9 mouse cellular contexts compared by ENCODE assay signal in the genomic region with DNA sequence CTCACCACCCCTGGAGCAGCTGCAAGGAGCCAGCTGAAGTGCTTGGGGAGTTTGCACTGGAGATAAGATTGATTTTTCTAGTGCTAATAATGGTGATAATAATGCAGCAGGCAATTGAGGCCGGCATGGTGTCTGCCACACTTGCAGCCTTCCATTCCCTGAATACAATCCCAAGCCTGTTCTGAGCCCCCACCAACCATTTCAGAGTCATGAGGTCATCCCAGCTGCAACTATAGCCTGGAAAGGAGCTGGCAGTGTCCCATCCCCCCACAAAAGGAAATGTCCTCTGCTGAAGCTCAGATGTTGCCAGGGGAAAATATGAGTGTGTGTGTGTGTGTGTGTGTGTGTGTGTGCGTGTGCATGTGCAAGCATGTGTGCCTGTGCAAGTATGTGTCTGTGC.
DNase-seq lines count a peak whose midpoint lies in the region; ATAC-seq and TF ChIP-seq lines count a peak whose summit lies in the region.
"Had no signal": no experiment of that assay in that cellular context is flagged by ENCODE, and none has a peak within 500 bp of the region (broad histone marks: within the 10 kb centered on the region; RNA-seq: fewer than 3 reads in every experiment).

No protein-coding gene starts in this region.

- no peaks in the 10 kb centered on the region for H3K36me3 ChIP-seq in midbrain, embryonic 11.5 days (ENCODE audit: control insufficient read depth, insufficient read depth, low read length)
- no peaks in the 10 kb centered on the region for H3K36me3 ChIP-seq in midbrain, postnatal 0 days (ENCODE audit: insufficient read depth, low read length)
- H3K36me3 ChIP-seq in embryonic facial prominence, embryonic 14.5 days (ENCODE audit: control insufficient read depth, insufficient read depth, low read length) = no peaks in the 10 kb centered on the region
- H3K36me3 ChIP-seq: liver, embryonic 12.5 days had no signal

- DNase-seq in heart, adult 11 months = peak; percentile 90
- DNase-seq in heart, adult 18-20 months = no peak
- no peak for DNase-seq in midbrain, embryonic 11.5 days (ENCODE audit: low spot score, missing footprints)
- no peak for DNase-seq in midbrain, postnatal 0 days (ENCODE audit: low spot score)
- DNase-seq in embryonic facial prominence, embryonic 14.5 days (ENCODE audit: low spot score) = peak; percentile 69
- peak; percentile 88 for DNase-seq in retina, postnatal 1 day
- no peak for DNase-seq in right cerebral cortex, postnatal 36 days (ENCODE audit: low spot score in 2 of 2)
- no peak for DNase-seq in kidney, adult 18-20 months

- no peaks in the 10 kb centered on the region for H3K4me1 ChIP-seq in midbrain, embryonic 11.5 days (ENCODE audit: control insufficient read depth, insufficient read depth, low read length)
- no peaks in the 10 kb centered on the region for H3K4me1 ChIP-seq in midbrain, postnatal 0 days (ENCODE audit: insufficient read depth, low read length)
- H3K4me1 ChIP-seq in embryonic facial prominence, embryonic 14.5 days (ENCODE audit: control insufficient read depth, insufficient read depth, low read length) = no peaks in the 10 kb centered on the region

- no peak overlapping the region for H3K27ac ChIP-seq in midbrain, embryonic 11.5 days (ENCODE audit: low read depth, low read length)
- no peak overlapping the region for H3K27ac ChIP-seq in midbrain, postnatal 0 days (ENCODE audit: low read depth, low read length)
- no peak overlapping the region for H3K27ac ChIP-seq in embryonic facial prominence, embryonic 14.5 days (replicated peaks; ENCODE audit: low read depth, low read length)
- H3K27ac ChIP-seq: liver, embryonic 12.5 days had no signal

- no peaks in the 10 kb centered on the region for H3K27me3 ChIP-seq in midbrain, embryonic 11.5 days (ENCODE audit: control insufficient read depth, insufficient read depth, low read length)
- no peaks in the 10 kb centered on the region for H3K27me3 ChIP-seq in midbrain, postnatal 0 days (ENCODE audit: insufficient read depth, low read length)
- H3K27me3 ChIP-seq in embryonic facial prominence, embryonic 14.5 days (replicated peaks; ENCODE audit: control insufficient read depth, insufficient read depth, low read length) = no peaks in the 10 kb centered on the region
- H3K27me3 ChIP-seq: liver, embryonic 12.5 days had no signal

- no peak for TF ChIP-seq CTCF in midbrain, postnatal 0 days (IDR thresholded peaks at IDR 0.05)

- H3K4me2 ChIP-seq in midbrain, embryonic 11.5 days = no peak overlapping the region
- no peak overlapping the region for H3K4me2 ChIP-seq in midbrain, postnatal 0 days (ENCODE audit: low read depth, low read length, poor library complexity, severe bottlenecking)
- H3K4me2 ChIP-seq in embryonic facial prominence, embryonic 14.5 days (ENCODE audit: low read depth, low read length) = no peak overlapping the region
- H3K4me2 ChIP-seq: liver, embryonic 12.5 days had no signal

- H3K9me3 ChIP-seq in midbrain, embryonic 11.5 days (ENCODE audit: control insufficient read depth, low read length) = no peaks in the 10 kb centered on the region
- no peaks in the 10 kb centered on the region for H3K9me3 ChIP-seq in midbrain, postnatal 0 days (ENCODE audit: low read length)
- H3K9me3 ChIP-seq in embryonic facial prominence, embryonic 14.5 days (ENCODE audit: control insufficient read depth, low read length) = no peaks in the 10 kb centered on the region
- H3K9me3 ChIP-seq: liver, embryonic 12.5 days had no signal

- H3K9ac ChIP-seq in midbrain, embryonic 11.5 days (ENCODE audit: low read length) = no peak overlapping the region
- no peak overlapping the region for H3K9ac ChIP-seq in midbrain, postnatal 0 days (replicated peaks; ENCODE audit: low read length, poor library complexity, severe bottlenecking)
- no peak overlapping the region for H3K9ac ChIP-seq in embryonic facial prominence, embryonic 14.5 days (ENCODE audit: low read depth, low read length)
- H3K9ac ChIP-seq: liver, embryonic 12.5 days had no signal

- ATAC-seq in midbrain, embryonic 11.5 days (ENCODE audit: low FRiP score) = peak; percentile 40; the same call in 1 of the 2 replicates
- ATAC-seq in midbrain, postnatal 0 days (ENCODE audit: low FRiP score) = no peak
- peak; percentile 68; the same call in 1 of the 2 replicates for ATAC-seq in embryonic facial prominence, embryonic 14.5 days (ENCODE audit: low read depth)
- ATAC-seq: liver, embryonic 12.5 days had no signal

- H3K4me3 ChIP-seq in midbrain, embryonic 11.5 days (ENCODE audit: low read depth, low read length) = no peak overlapping the region
- H3K4me3 ChIP-seq in midbrain, postnatal 0 days (ENCODE audit: low read depth, low read length) = no peak overlapping the region
- H3K4me3 ChIP-seq in embryonic facial prominence, embryonic 14.5 days (ENCODE audit: low read depth, low read length) = no peak overlapping the region
- H3K4me3 ChIP-seq: liver, embryonic 12.5 days had no signal

- WGBS in midbrain, embryonic 11.5 days = 62% methylated on average over 2 of the region's 2 CpGs
- 61% methylated on average over 2 of the region's 2 CpGs for WGBS in midbrain, postnatal 0 days
- 44% methylated on average over 2 of the region's 2 CpGs for WGBS in embryonic facial prominence, embryonic 14.5 days

Comparison
In these comparisons a context has a peak if more than half of its experiments do, and no peak if none do; other contexts are left out.
1. DNase-seq: peak in heart, adult 11 months (single experiment), embryonic facial prominence, embryonic 14.5 days (single experiment) and retina, postnatal 1 day (single experiment); none in heart, adult 18-20 months (0 of 2), midbrain, embryonic 11.5 days (single experiment), midbrain, postnatal 0 days (single experiment), right cerebral cortex, postnatal 36 days (0 of 2) and kidney, adult 18-20 months (single experiment).